Mouse (Mus musculus): Measurements from ENCODE around the gene Map4. TPM values are rescaled to one million over a fixed set of nuclear protein-coding genes. Genes with fewer than 3 reads are reported as not detected.

The Map4 gene
- 30.4 and 33.0 TPM in 2 replicates for polyA plus RNA-seq (2014; fragmentation: Nextera tagmentation; extraction: Ambion mirVana)

GRCm38 (mm10) chr9:109931257-109932171, at the start of gene Map4:
TSS of gene Map4 (plus strand) at chr9:109931460.
- DNase-seq (ENCODE audit: low spot score), result peak; percentile 95
- Histone ChIP-seq H3K27ac (ENCODE audit: low read depth, low read length) (peak within 1 kb of the TSS; percentile 80), H3K27me3 (replicated peaks; ENCODE audit: control insufficient read depth, insufficient read depth, low read length) (no peaks in the 10 kb centered on the region), H3K36me3 (ENCODE audit: control insufficient read depth, insufficient read depth, low read length) (no peaks in the 10 kb centered on the region), H3K4me1 (replicated peaks; ENCODE audit: control insufficient read depth, insufficient read depth, low read length) (peaks cover 5% of the 10 kb centered on the region), H3K9ac (ENCODE audit: low read depth, low read length) (peak within 1 kb of the TSS; percentile 72), H3K9me3 (ENCODE audit: control insufficient read depth, low read length) (no peaks in the 10 kb centered on the region), H3K4me3 (ENCODE audit: low read depth, low read length) (peak within 1 kb of the TSS; percentile 74), H3K4me2 (peak within 1 kb of the TSS; percentile 99)
- under 1% methylated on average over 93 of the region's 94 CpGs for WGBS
- peak; percentile 97 for ATAC-seq (replicated peaks; ENCODE audit: low FRiP score)

GRCm38 (mm10) chr9:109886259-109886658, 45.0 kb upstream of the Map4 start:
- H3K4me3 ChIP-seq (ENCODE audit: low read depth, low read length), result no peak overlapping the region
- ATAC-seq (replicated peaks; ENCODE audit: low FRiP score), result no peak
- no peaks in the 10 kb centered on the region for H3K9me3 ChIP-seq (ENCODE audit: control insufficient read depth, low read length)
- no peak overlapping the region for H3K4me2 ChIP-seq
- no peak overlapping the region for H3K9ac ChIP-seq (ENCODE audit: low read depth, low read length)
- no peaks in the 10 kb centered on the region for H3K4me1 ChIP-seq (replicated peaks; ENCODE audit: control insufficient read depth, insufficient read depth, low read length)
- DNase-seq (ENCODE audit: low spot score), result no peak
- no peaks in the 10 kb centered on the region for H3K27me3 ChIP-seq (replicated peaks; ENCODE audit: control insufficient read depth, insufficient read depth, low read length)
- peaks cover 80% of the 10 kb centered on the region for H3K36me3 ChIP-seq (ENCODE audit: control insufficient read depth, insufficient read depth, low read length)
- WGBS, result 80% methylated on average over 4 of the region's 4 CpGs
- H3K27ac ChIP-seq (ENCODE audit: low read depth, low read length), result no peak overlapping the region

- no peak overlapping the region for H3K4me3 ChIP-seq (ENCODE audit: low read depth, low read length)
- ATAC-seq (replicated peaks; ENCODE audit: low FRiP score), result no peak
- no peaks in the 10 kb centered on the region for H3K9me3 ChIP-seq (ENCODE audit: control insufficient read depth, low read length)
- no peaks in the 10 kb centered on the region for H3K27me3 ChIP-seq (replicated peaks; ENCODE audit: control insufficient read depth, insufficient read depth, low read length)
- no peak overlapping the region for H3K9ac ChIP-seq (ENCODE audit: low read depth, low read length)
- no peak for DNase-seq (ENCODE audit: low spot score)
- H3K4me1 ChIP-seq (replicated peaks; ENCODE audit: control insufficient read depth, insufficient read depth, low read length), result no peaks in the 10 kb centered on the region
- WGBS, result 86% methylated on average over 5 of the region's 5 CpGs
- no peak overlapping the region for H3K4me2 ChIP-seq
- H3K27ac ChIP-seq (ENCODE audit: low read depth, low read length), result no peak overlapping the region
- H3K36me3 ChIP-seq (ENCODE audit: control insufficient read depth, insufficient read depth, low read length), result peaks cover 83% of the 10 kb centered on the region
Measured at GRCm38 (mm10) chr9:109887321-109887720, 43.9 kb upstream of the Map4 start.

- Histone ChIP-seq H3K27ac (ENCODE audit: low read depth, low read length) (no peak overlapping the region), H3K9ac (ENCODE audit: low read depth, low read length) (no peak overlapping the region), H3K27me3 (replicated peaks; ENCODE audit: control insufficient read depth, insufficient read depth, low read length) (no peaks in the 10 kb centered on the region), H3K9me3 (ENCODE audit: control insufficient read depth, low read length) (no peaks in the 10 kb centered on the region), H3K4me2 (no peak overlapping the region), H3K36me3 (ENCODE audit: control insufficient read depth, insufficient read depth, low read length) (peaks cover 61% of the 10 kb centered on the region), H3K4me3 (ENCODE audit: low read depth, low read length) (no peak overlapping the region), H3K4me1 (replicated peaks; ENCODE audit: control insufficient read depth, insufficient read depth, low read length) (no peaks in the 10 kb centered on the region)
- 94% methylated on average over 8 of the region's 8 CpGs for WGBS
- no peak for ATAC-seq (replicated peaks; ENCODE audit: low FRiP score)
- DNase-seq (ENCODE audit: low spot score), result no peak
Measured at GRCm38 (mm10) chr9:109891501-109891900, 39.8 kb upstream of the Map4 start.

- H3K27ac ChIP-seq (ENCODE audit: low read depth, low read length), result no peak overlapping the region
Measured at GRCm38 (mm10) chr9:109892651-109893250, 38.5 kb upstream of the Map4 start.

GRCm38 (mm10) chr9:109894413-109895090, 36.7 kb upstream of the Map4 start:
- H3K4me1 ChIP-seq (replicated peaks; ENCODE audit: control insufficient read depth, insufficient read depth, low read length), result no peaks in the 10 kb centered on the region
- no peak overlapping the region for H3K4me2 ChIP-seq
- peaks cover 41% of the 10 kb centered on the region for H3K36me3 ChIP-seq (ENCODE audit: control insufficient read depth, insufficient read depth, low read length)
- H3K27ac ChIP-seq (ENCODE audit: low read depth, low read length), result 0 out of 2 replicates have a peak overlapping the region, but pooled peaks have one; percentile 42
- H3K27me3 ChIP-seq (replicated peaks; ENCODE audit: control insufficient read depth, insufficient read depth, low read length), result no peaks in the 10 kb centered on the region
- no peak overlapping the region for H3K9ac ChIP-seq (ENCODE audit: low read depth, low read length)
- H3K9me3 ChIP-seq (ENCODE audit: control insufficient read depth, low read length), result no peaks in the 10 kb centered on the region
- ATAC-seq (replicated peaks; ENCODE audit: low FRiP score), result peak; percentile 57
- DNase-seq (ENCODE audit: low spot score), result peak; percentile 68
- 42% methylated on average over 6 of the region's 6 CpGs for WGBS
- H3K4me3 ChIP-seq (ENCODE audit: low read depth, low read length), result no peak overlapping the region

More at GRCm38 (mm10) chr9:109892651-109893250, 38.5 kb upstream of the Map4 start:
- ATAC-seq (replicated peaks; ENCODE audit: low FRiP score), result no peak
- Histone ChIP-seq H3K36me3 (ENCODE audit: control insufficient read depth, insufficient read depth, low read length) (peaks cover 56% of the 10 kb centered on the region), H3K4me3 (ENCODE audit: low read depth, low read length) (no peak overlapping the region), H3K9ac (ENCODE audit: low read depth, low read length) (no peak overlapping the region), H3K4me1 (replicated peaks; ENCODE audit: control insufficient read depth, insufficient read depth, low read length) (no peaks in the 10 kb centered on the region), H3K4me2 (no peak overlapping the region), H3K9me3 (ENCODE audit: control insufficient read depth, low read length) (no peaks in the 10 kb centered on the region), H3K27me3 (replicated peaks; ENCODE audit: control insufficient read depth, insufficient read depth, low read length) (no peaks in the 10 kb centered on the region)
- 70% methylated on average over 5 of the region's 5 CpGs for WGBS
- DNase-seq (ENCODE audit: low spot score), result peak; percentile 66

GRCm38 (mm10) chr9:109895593-109895992, 35.7 kb upstream of the Map4 start:
- Histone ChIP-seq H3K4me2 (no peak overlapping the region), H3K27ac (ENCODE audit: low read depth, low read length) (peak overlapping the region; percentile 60), H3K4me3 (ENCODE audit: low read depth, low read length) (no peak overlapping the region), H3K4me1 (replicated peaks; ENCODE audit: control insufficient read depth, insufficient read depth, low read length) (no peaks in the 10 kb centered on the region), H3K27me3 (replicated peaks; ENCODE audit: control insufficient read depth, insufficient read depth, low read length) (no peaks in the 10 kb centered on the region), H3K9ac (ENCODE audit: low read depth, low read length) (no peak overlapping the region), H3K36me3 (ENCODE audit: control insufficient read depth, insufficient read depth, low read length) (peaks cover 31% of the 10 kb centered on the region), H3K9me3 (ENCODE audit: control insufficient read depth, low read length) (no peaks in the 10 kb centered on the region)
- DNase-seq (ENCODE audit: low spot score), result no peak
- no peak for ATAC-seq (replicated peaks; ENCODE audit: low FRiP score)
- 79% methylated on average over 6 of the region's 6 CpGs for WGBS

GRCm38 (mm10) chr9:109896253-109897150, 34.8 kb upstream of the Map4 start:
- Histone ChIP-seq H3K9me3 (ENCODE audit: control insufficient read depth, low read length) (no peaks in the 10 kb centered on the region), H3K4me1 (replicated peaks; ENCODE audit: control insufficient read depth, insufficient read depth, low read length) (no peaks in the 10 kb centered on the region), H3K9ac (ENCODE audit: low read depth, low read length) (no peak overlapping the region), H3K36me3 (ENCODE audit: control insufficient read depth, insufficient read depth, low read length) (peaks cover 23% of the 10 kb centered on the region), H3K27ac (ENCODE audit: low read depth, low read length) (no peak overlapping the region), H3K4me3 (ENCODE audit: low read depth, low read length) (no peak overlapping the region), H3K4me2 (no peak overlapping the region), H3K27me3 (replicated peaks; ENCODE audit: control insufficient read depth, insufficient read depth, low read length) (no peaks in the 10 kb centered on the region)
- ATAC-seq (replicated peaks; ENCODE audit: low FRiP score) (no peak), DNase-seq (ENCODE audit: low spot score) (no peak)
- WGBS, result 77% methylated on average over 8 of the region's 8 CpGs
